Mouse (Mus musculus): ENCODE data around the gene Rufy3. TPM values are rescaled to one million over a fixed set of nuclear protein-coding genes. Genes with fewer than 3 reads are reported as not detected.
"Not testable (repeated sequence)": the region's sequence is repeated elsewhere in the genome, so short reads cannot be mapped to it uniquely, and the experiment has no call there.

The Rufy3 gene
- 0.05 and 0.07 TPM in 2 replicates for polyA plus RNA-seq (2012)

- Histone ChIP-seq H3K4me3 (replicated peaks) (peak within 1 kb of the TSS; percentile 80), H3K4me1 (ENCODE audit: control insufficient read depth) (peaks cover 27% of the 10 kb centered on the region), H3K9me3 (ENCODE audit: control insufficient read depth, low read length) (no peaks in the 10 kb centered on the region), H3K36me3 (ENCODE audit: control insufficient read depth) (no peaks in the 10 kb centered on the region; the same call in 1 of the 2 replicates), H3K27me3 (ENCODE audit: control insufficient read depth) (peaks cover 53% of the 10 kb centered on the region)
- TF ChIP-seq GATA1 (IDR thresholded peaks at IDR 0.05; ENCODE audit: low read length) (no peak), TAL1 (IDR thresholded peaks at IDR 0.05; ENCODE audit: low read length) (no peak)
Observed at GRCm38 (mm10) chr5:88564501-88565147, at the start of gene Rufy3. Rufy3 (plus strand) TSS chr5:88565040.

DNA sequence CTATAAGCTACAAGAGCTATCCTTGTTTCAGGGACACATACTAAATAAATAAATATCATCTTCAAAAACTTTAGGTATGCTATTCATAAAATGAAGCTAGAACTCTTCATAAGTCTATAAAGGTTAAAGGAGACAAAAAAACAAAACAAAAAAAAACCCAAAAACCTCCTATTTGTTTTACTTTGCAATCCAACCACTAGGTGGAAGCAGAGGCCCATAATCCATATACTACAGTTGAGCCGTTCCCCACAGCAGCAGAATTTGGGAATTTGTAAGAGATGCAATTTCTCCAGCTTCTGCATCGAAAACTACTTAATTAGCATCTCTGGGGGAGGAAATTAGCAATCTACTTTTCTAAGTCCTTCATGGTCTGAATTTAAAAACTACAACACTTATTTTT lies 45.6 kb upstream of the Rufy3 start:
- TF ChIP-seq GATA1 (IDR thresholded peaks at IDR 0.05; ENCODE audit: low read length) (no peak), TAL1 (IDR thresholded peaks at IDR 0.05; ENCODE audit: low read length) (no peak)
- Histone ChIP-seq H3K4me3 (replicated peaks) (no peak overlapping the region), H3K27me3 (ENCODE audit: control insufficient read depth) (no peaks in the 10 kb centered on the region), H3K4me1 (ENCODE audit: control insufficient read depth) (no peaks in the 10 kb centered on the region), H3K9me3 (ENCODE audit: control insufficient read depth, low read length) (no peaks in the 10 kb centered on the region), H3K36me3 (ENCODE audit: control insufficient read depth) (no peaks in the 10 kb centered on the region)

- TF ChIP-seq GATA1 (IDR thresholded peaks at IDR 0.05; ENCODE audit: low read length) (no peak), TAL1 (IDR thresholded peaks at IDR 0.05; ENCODE audit: low read length) (no peak)
- H3K4me1 ChIP-seq (ENCODE audit: control insufficient read depth), result no peaks in the 10 kb centered on the region
- no peaks in the 10 kb centered on the region for H3K36me3 ChIP-seq (ENCODE audit: control insufficient read depth)
- H3K9me3 ChIP-seq (ENCODE audit: control insufficient read depth, low read length), result no peaks in the 10 kb centered on the region
- no peaks in the 10 kb centered on the region for H3K27me3 ChIP-seq (ENCODE audit: control insufficient read depth)
- H3K4me3 ChIP-seq (replicated peaks), result no peak within 1 kb of the TSS
Observed at GRCm38 (mm10) chr5:88527657-88528056, 37.2 kb upstream of the Rufy3 start, which contains the start of gene Jchain. Jchain (minus strand) TSS chr5:88527891.

DNA sequence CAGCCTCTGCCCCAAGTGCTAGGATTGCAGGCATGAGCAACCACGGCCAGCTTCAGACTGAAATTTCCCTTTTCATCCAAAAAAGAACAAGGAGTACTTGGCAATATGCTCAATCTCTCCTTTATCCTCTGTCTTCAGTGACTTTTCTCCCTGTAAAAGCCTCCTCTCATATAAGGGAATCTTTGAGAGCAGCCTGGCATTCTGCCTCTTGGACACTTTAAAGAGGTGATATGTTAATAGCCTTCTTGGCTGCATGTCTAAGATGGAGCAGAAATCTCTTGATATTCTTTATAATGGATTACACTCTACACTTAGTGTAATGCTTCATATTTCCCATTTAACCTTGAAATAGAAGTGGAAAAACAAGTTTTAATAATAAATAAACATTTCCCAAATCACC lies 33.9 kb upstream of the Rufy3 start:
- no peaks in the 10 kb centered on the region for H3K9me3 ChIP-seq (ENCODE audit: control insufficient read depth, low read length)
- H3K36me3 ChIP-seq (ENCODE audit: control insufficient read depth), result no peaks in the 10 kb centered on the region
- no peaks in the 10 kb centered on the region for H3K27me3 ChIP-seq (ENCODE audit: control insufficient read depth)
- TF ChIP-seq TAL1 (IDR thresholded peaks at IDR 0.05; ENCODE audit: low read length) (no peak), GATA1 (IDR thresholded peaks at IDR 0.05; ENCODE audit: low read length) (no peak)
- no peaks in the 10 kb centered on the region for H3K4me1 ChIP-seq (ENCODE audit: control insufficient read depth)
- no peak overlapping the region for H3K4me3 ChIP-seq (replicated peaks)

DNA sequence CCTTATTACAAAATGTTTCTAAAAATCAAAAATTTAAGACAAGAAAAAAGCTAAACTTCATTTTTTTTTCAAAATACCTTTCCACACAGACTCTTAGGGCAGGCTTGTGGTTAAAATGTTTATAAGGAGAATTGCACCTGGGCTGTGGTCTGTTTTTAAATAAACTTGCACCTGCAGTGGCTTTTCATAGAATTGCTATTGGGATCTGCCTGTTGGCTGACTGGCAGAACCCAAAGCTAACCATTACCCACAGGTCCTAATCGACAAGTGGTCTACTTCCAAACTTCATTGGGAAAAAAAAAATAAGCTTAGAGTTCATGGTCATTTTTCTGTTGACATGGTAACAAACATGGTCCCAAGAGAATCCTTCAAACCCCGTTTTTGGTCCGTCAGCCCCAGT lies 30.1 kb upstream of the Rufy3 start:
- H3K27me3 ChIP-seq (ENCODE audit: control insufficient read depth), result no peaks in the 10 kb centered on the region
- no peaks in the 10 kb centered on the region for H3K9me3 ChIP-seq (ENCODE audit: control insufficient read depth, low read length)
- TF ChIP-seq GATA1 (IDR thresholded peaks at IDR 0.05; ENCODE audit: low read length) (no peak), TAL1 (IDR thresholded peaks at IDR 0.05; ENCODE audit: low read length) (no peak)
- H3K4me3 ChIP-seq (replicated peaks), result no peak overlapping the region
- no peaks in the 10 kb centered on the region for H3K36me3 ChIP-seq (ENCODE audit: control insufficient read depth)
- no peaks in the 10 kb centered on the region for H3K4me1 ChIP-seq (ENCODE audit: control insufficient read depth)

GRCm38 (mm10) chr5:88540845-88541244 lies 24.0 kb upstream of the Rufy3 start:
- Histone ChIP-seq H3K27me3 (ENCODE audit: control insufficient read depth) (no peaks in the 10 kb centered on the region), H3K9me3 (ENCODE audit: control insufficient read depth, low read length) (no peaks in the 10 kb centered on the region), H3K4me1 (ENCODE audit: control insufficient read depth) (no peaks in the 10 kb centered on the region), H3K36me3 (ENCODE audit: control insufficient read depth) (no peaks in the 10 kb centered on the region), H3K4me3 (replicated peaks) (no peak overlapping the region)
- TF ChIP-seq GATA1 (IDR thresholded peaks at IDR 0.05; ENCODE audit: low read length) (no peak), TAL1 (IDR thresholded peaks at IDR 0.05; ENCODE audit: low read length) (no peak)

DNA sequence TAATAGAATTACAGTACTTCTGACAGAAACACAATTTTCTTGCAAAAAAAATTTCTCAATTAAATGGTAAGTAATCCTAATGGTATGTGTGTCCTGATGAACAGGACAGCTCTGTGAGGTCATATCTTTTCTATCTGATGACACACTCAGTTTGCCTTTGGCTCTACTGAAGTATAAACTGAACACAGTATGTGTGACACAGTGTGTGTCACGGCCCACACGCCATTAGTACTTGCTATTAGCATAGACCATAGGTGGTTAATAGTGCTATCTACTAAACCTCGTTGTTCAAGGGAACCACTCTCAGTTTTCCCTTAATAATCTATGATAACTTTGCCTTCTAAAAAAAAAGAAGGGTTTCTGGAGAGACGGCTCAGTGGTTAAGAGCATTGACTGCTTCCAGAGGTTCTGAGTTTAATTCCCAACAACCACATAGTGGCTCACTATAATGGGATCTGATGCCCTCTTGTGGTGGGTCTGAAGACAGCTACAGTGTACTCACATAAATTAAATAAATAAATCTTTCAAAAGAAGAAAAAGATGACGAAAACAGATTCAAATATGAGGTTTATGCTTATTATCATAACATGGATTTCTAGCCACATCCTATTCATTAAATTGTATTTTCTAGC lies 22.1 kb upstream of the Rufy3 start:
- H3K27me3 ChIP-seq (ENCODE audit: control insufficient read depth), result no peaks in the 10 kb centered on the region
- TF ChIP-seq GATA1 (IDR thresholded peaks at IDR 0.05; ENCODE audit: low read length) (no peak), TAL1 (IDR thresholded peaks at IDR 0.05; ENCODE audit: low read length) (no peak)
- H3K4me3 ChIP-seq (replicated peaks), result no peak overlapping the region
- H3K36me3 ChIP-seq (ENCODE audit: control insufficient read depth), result no peaks in the 10 kb centered on the region
- H3K9me3 ChIP-seq (ENCODE audit: control insufficient read depth, low read length), result no peaks in the 10 kb centered on the region
- H3K4me1 ChIP-seq (ENCODE audit: control insufficient read depth), result no peaks in the 10 kb centered on the region

DNA sequence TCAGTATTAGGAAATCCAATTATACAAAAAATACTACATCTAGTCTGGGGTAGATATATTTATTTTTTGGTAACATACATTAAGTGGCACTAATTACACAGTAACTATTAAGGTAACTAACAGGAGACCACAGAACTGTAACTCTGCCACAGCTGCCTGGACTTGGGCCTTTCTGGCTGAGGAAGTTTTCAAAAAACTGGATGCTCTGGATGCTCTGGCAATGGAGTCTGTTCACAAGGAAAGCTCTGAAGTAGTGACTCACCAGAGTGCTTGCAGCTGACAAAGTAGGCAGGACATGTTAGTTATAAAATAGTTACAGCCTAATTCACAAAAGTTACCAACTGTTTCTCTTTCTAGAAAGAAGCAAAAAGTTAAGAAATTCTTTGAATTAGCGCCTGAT lies 20.4 kb upstream of the Rufy3 start:
- H3K4me3 ChIP-seq (replicated peaks); H3K4me1 ChIP-seq (ENCODE audit: control insufficient read depth); H3K9me3 ChIP-seq (ENCODE audit: control insufficient read depth, low read length); H3K27me3 ChIP-seq (ENCODE audit: control insufficient read depth); H3K36me3 ChIP-seq (ENCODE audit: control insufficient read depth): not testable (repeated sequence)

- Histone ChIP-seq H3K27me3 (ENCODE audit: control insufficient read depth) (no peaks in the 10 kb centered on the region), H3K9me3 (ENCODE audit: control insufficient read depth, low read length) (no peaks in the 10 kb centered on the region), H3K4me3 (replicated peaks) (no peak overlapping the region), H3K4me1 (ENCODE audit: control insufficient read depth) (no peaks in the 10 kb centered on the region), H3K36me3 (ENCODE audit: control insufficient read depth) (no peaks in the 10 kb centered on the region)
- no peak for TF ChIP-seq GATA1 (IDR thresholded peaks at IDR 0.05; ENCODE audit: low read length)
- no peak for TF ChIP-seq TAL1 (IDR thresholded peaks at IDR 0.05; ENCODE audit: low read length)
Observed at GRCm38 (mm10) chr5:88545536-88545935, 19.3 kb upstream of the Rufy3 start.

Data from erythroblast, embryonic 14.5 days (primary cell).